11 mouse cellular contexts compared by ENCODE assay signal in the genomic region with DNA sequence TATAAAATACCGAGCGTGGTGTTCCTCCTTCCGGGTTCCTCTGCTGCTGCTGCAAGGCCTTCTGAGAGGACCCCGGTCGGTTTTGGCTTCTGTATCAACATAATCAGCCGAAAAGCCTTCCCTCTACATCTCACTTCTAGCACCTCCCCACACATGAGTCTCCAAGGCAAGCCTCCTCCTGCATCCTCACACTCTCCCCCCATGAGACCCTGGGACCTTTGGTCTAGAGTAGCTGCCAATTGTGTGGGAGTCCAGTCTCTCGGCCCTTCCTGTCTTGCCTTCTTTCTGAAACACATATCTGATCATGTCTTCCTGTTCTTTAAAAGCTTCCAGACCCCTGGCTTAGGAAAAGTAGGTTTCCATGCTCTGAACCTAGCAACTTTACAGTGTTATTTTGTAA.
DNase-seq lines count a peak whose midpoint lies in the region; ATAC-seq and TF ChIP-seq lines count a peak whose summit lies in the region.
"Had no signal": no experiment of that assay in that cellular context is flagged by ENCODE, and none has a peak within 500 bp of the region (broad histone marks: within the 10 kb centered on the region; RNA-seq: fewer than 3 reads in every experiment).

No protein-coding gene starts in this region.

- no peak for TF ChIP-seq POLR2A in kidney, adult 2 months (IDR thresholded peaks at IDR 0.05; ENCODE audit: low read depth, low read length)

- peak overlapping the region; percentile 34; the same call in 1 of the 2 replicates for H3K9ac ChIP-seq in midbrain, embryonic 13.5 days (replicated peaks)
- no peak overlapping the region for H3K9ac ChIP-seq in heart, embryonic 14.5 days (ENCODE audit: low read length)
- H3K9ac ChIP-seq in stomach, postnatal 0 days (ENCODE audit: low read length), result no peak overlapping the region

- H3K4me1 ChIP-seq in kidney, adult 2 months (ENCODE audit: control insufficient read depth, insufficient read depth, low read length), result peaks cover 18% of the 10 kb centered on the region; the same call in 1 of the 2 replicates
- peaks cover 51% of the 10 kb centered on the region for H3K4me1 ChIP-seq in midbrain, embryonic 13.5 days (replicated peaks)
- peaks cover 25% of the 10 kb centered on the region for H3K4me1 ChIP-seq in midbrain, embryonic 10.5 days
- peaks cover 16 to 21% of the 10 kb centered on the region in 2 experiments for H3K4me1 ChIP-seq in heart, embryonic 14.5 days (ENCODE audit: control insufficient read depth in 2 of 2, insufficient read depth in 2 of 2, low read length in 2 of 2)
- no peaks in the 10 kb centered on the region for H3K4me1 ChIP-seq in stomach, postnatal 0 days (replicated peaks; ENCODE audit: control insufficient read depth, insufficient read depth)

- H3K9me3 ChIP-seq in midbrain, embryonic 13.5 days, result no peaks in the 10 kb centered on the region
- H3K9me3 ChIP-seq in midbrain, embryonic 10.5 days (replicated peaks), result no peaks in the 10 kb centered on the region
- H3K9me3 ChIP-seq in heart, embryonic 14.5 days (ENCODE audit: control insufficient read depth, low read length), result no peaks in the 10 kb centered on the region
- no peaks in the 10 kb centered on the region for H3K9me3 ChIP-seq in stomach, postnatal 0 days (ENCODE audit: control insufficient read depth, low read length)
- H3K9me3 ChIP-seq: hindbrain, embryonic 10.5 days had no signal

- H3K27me3 ChIP-seq in kidney, adult 2 months (replicated peaks; ENCODE audit: control insufficient read depth, insufficient read depth, low read length), result no peaks in the 10 kb centered on the region
- H3K27me3 ChIP-seq in midbrain, embryonic 13.5 days, result no peaks in the 10 kb centered on the region
- H3K27me3 ChIP-seq in midbrain, embryonic 10.5 days (ENCODE audit: low read depth, poor library complexity, severe bottlenecking), result no peaks in the 10 kb centered on the region
- H3K27me3 ChIP-seq in heart, embryonic 14.5 days (ENCODE audit: control insufficient read depth, insufficient read depth, low read length), result no peaks in the 10 kb centered on the region
- no peaks in the 10 kb centered on the region for H3K27me3 ChIP-seq in stomach, postnatal 0 days (ENCODE audit: control insufficient read depth, insufficient read depth, low read length)

- H3K36me3 ChIP-seq in kidney, adult 2 months (ENCODE audit: control insufficient read depth, insufficient read depth, low read length), result no peaks in the 10 kb centered on the region
- H3K36me3 ChIP-seq in midbrain, embryonic 13.5 days, result peaks cover 13% of the 10 kb centered on the region
- H3K36me3 ChIP-seq in midbrain, embryonic 10.5 days, result no peaks in the 10 kb centered on the region
- no peaks in the 10 kb centered on the region for H3K36me3 ChIP-seq in heart, embryonic 14.5 days (ENCODE audit: control insufficient read depth, insufficient read depth, low read length)
- H3K36me3 ChIP-seq in stomach, postnatal 0 days (ENCODE audit: control insufficient read depth, insufficient read depth, low read length), result no peaks in the 10 kb centered on the region

- TF ChIP-seq EP300 in stomach, postnatal 0 days (optimal IDR thresholded peaks at IDR 0.05), result no peak

- H3K4me2 ChIP-seq in midbrain, embryonic 13.5 days (replicated peaks), result no peak overlapping the region
- peak overlapping the region; percentile 39 for H3K4me2 ChIP-seq in heart, embryonic 14.5 days (ENCODE audit: low read length)
- peak overlapping the region; percentile 14; the same call in 1 of the 2 replicates for H3K4me2 ChIP-seq in stomach, postnatal 0 days (replicated peaks; ENCODE audit: low read depth)

- no peak for ATAC-seq in midbrain, embryonic 13.5 days
- peak; percentile 62; the same call in 1 of the 2 replicates for ATAC-seq in heart, embryonic 14.5 days (ENCODE audit: insufficient number of reproducible peaks, insufficient read depth, low FRiP score, low read depth)
- no peak for ATAC-seq in stomach, postnatal 0 days (ENCODE audit: low FRiP score, low TSS enrichment)
- ATAC-seq: forebrain, embryonic 16.5 days had no signal

- no peak overlapping the region for H3K27ac ChIP-seq in kidney, adult 2 months (ENCODE audit: insufficient read depth, low read depth, low read length)
- H3K27ac ChIP-seq in midbrain, embryonic 13.5 days, result no peak overlapping the region
- no peak overlapping the region for H3K27ac ChIP-seq in midbrain, embryonic 10.5 days (replicated peaks)
- peak overlapping the region; percentile 66 to 73 for H3K27ac ChIP-seq in heart, embryonic 14.5 days (replicated peaks in 1 of 2; ENCODE audit: control insufficient read depth in 1 of 2, insufficient read depth in 1 of 2, low read depth in 2 of 2, low read length in 2 of 2)
- H3K27ac ChIP-seq in stomach, postnatal 0 days (replicated peaks), result no peak overlapping the region

- DNase-seq in kidney, adult 2 months, result peak; percentile 17
- DNase-seq in kidney, adult 9 months, result no peak
- no peak for DNase-seq in midbrain, embryonic 10.5 days (ENCODE audit: low spot score)
- no peak for DNase-seq in stomach, postnatal 0 days (ENCODE audit: low spot score)
- DNase-seq in right cerebral cortex, postnatal 36 days (ENCODE audit: low spot score in 2 of 2), result no peak
- DNase-seq: cerebellum, adult 18-20 months; lung, adult 18-20 months had no signal

- H3K4me3 ChIP-seq in kidney, adult 2 months (ENCODE audit: insufficient read depth, low read depth, low read length), result no peak overlapping the region
- H3K4me3 ChIP-seq in midbrain, embryonic 13.5 days (replicated peaks), result no peak overlapping the region
- H3K4me3 ChIP-seq in midbrain, embryonic 10.5 days, result no peak overlapping the region
- 0 out of 4 replicates have a peak overlapping the region, but pooled peaks of 1 of the 2 experiments have one; percentile 2 for H3K4me3 ChIP-seq in heart, embryonic 14.5 days (ENCODE audit: control insufficient read depth in 1 of 2, insufficient read depth in 1 of 2, low read depth in 1 of 2, low read length in 2 of 2)
- no peak overlapping the region for H3K4me3 ChIP-seq in stomach, postnatal 0 days (ENCODE audit: low read depth, low read length)
- H3K4me3 ChIP-seq: hindbrain, embryonic 10.5 days had no signal

- TF ChIP-seq CTCF in kidney, adult 2 months (conservative IDR thresholded peaks at IDR 0.05; ENCODE audit: insufficient read depth, insufficient read length, low read depth, low read length), result no peak
- TF ChIP-seq CTCF in stomach, postnatal 0 days (IDR thresholded peaks at IDR 0.05; ENCODE audit: low read depth), result no peak

- 47% methylated on average over 7 of the region's 7 CpGs for WGBS in kidney, adult 2 months
- WGBS in midbrain, embryonic 13.5 days, result 85% methylated on average over 7 of the region's 7 CpGs
- 80% methylated on average over 7 of the region's 7 CpGs for WGBS in midbrain, embryonic 10.5 days
- WGBS in heart, embryonic 14.5 days, result 50% methylated on average over 7 of the region's 7 CpGs
- 57% methylated on average over 7 of the region's 7 CpGs for WGBS in stomach, postnatal 0 days

Comparison
In these comparisons a context has a peak if more than half of its experiments do, and no peak if none do; other contexts are left out.
1. H3K27ac ChIP-seq: peak in heart, embryonic 14.5 days (2 of 2); none in kidney, adult 2 months (single experiment), midbrain, embryonic 13.5 days (single experiment), midbrain, embryonic 10.5 days (single experiment) and stomach, postnatal 0 days (single experiment).